Mouse (Mus musculus) cortical plate, adult 2 months (tissue): Measurements from ENCODE around the gene Pcdh7.

ENCODE experiments used
- CTCF ChIP-seq: fragments of 200-500 bp; IDR thresholded peaks from 2 replicates; pipeline ENCODE4 v1.5.1; 2011; ENCODE audit warnings: mild to moderate bottlenecking, control low read depth, low read length; ENCODE audit not compliant: insufficient read depth; ENCODE audit errors: extremely low read depth
- POLR2A ChIP-seq: fragments of 200-500 bp; IDR thresholded peaks from 2 replicates; pipeline ENCODE4 v1.6.1; 2011; ENCODE audit warnings: mild to moderate bottlenecking, low read length, control low read depth; ENCODE audit not compliant: insufficient read depth; ENCODE audit errors: extremely low read depth

- TF ChIP-seq CTCF (no peak), POLR2A (no peak)
Measured at GRCm38 (mm10) chr5:57807350-57807749, 89.6 kb downstream of the Pcdh7 start.
